In the genomic region with DNA sequence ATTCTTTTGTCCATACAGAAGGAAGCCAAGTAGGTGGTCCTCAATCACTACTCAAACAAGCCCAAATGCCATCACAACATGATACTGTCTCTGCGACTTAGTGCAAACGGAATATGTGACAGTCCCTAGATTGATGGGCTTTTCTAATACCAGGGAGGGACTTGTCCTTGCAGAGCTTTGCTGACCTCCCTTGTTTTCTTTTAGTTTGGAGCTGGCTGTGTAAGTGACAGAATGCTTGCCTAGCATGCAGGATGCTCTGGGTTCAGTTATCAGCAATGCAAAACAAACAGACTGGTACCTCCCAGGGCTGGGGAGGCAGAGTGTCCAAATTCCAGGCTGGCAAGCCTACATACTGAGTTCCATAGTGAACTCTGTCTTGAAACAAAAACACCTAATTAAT, we compare ENCODE assay signal across 20 mouse cellular contexts. TPM values are rescaled to one million over a fixed set of nuclear protein-coding genes. Genes with fewer than 3 reads are reported as not detected.
DNase-seq lines count a peak whose midpoint lies in the region; ATAC-seq and TF ChIP-seq lines count a peak whose summit lies in the region.
"Had no signal": no experiment of that assay in that cellular context is flagged by ENCODE, and none has a peak within 500 bp of the region (broad histone marks: within the 10 kb centered on the region; RNA-seq: fewer than 3 reads in every experiment).

No protein-coding gene starts in this region.

- peaks cover 9% of the 10 kb centered on the region; the same call in 1 of the 2 replicates for H3K4me1 ChIP-seq in kidney, embryonic 14.5 days (ENCODE audit: control insufficient read depth, insufficient read depth, low read length)
- H3K4me1 ChIP-seq in hindbrain, postnatal 0 days (ENCODE audit: insufficient read depth, low read length), result no peaks in the 10 kb centered on the region; the same call in 1 of the 2 replicates

- H3K9me3 ChIP-seq in kidney, embryonic 14.5 days (ENCODE audit: control insufficient read depth, low read length), result no peaks in the 10 kb centered on the region
- no peaks in the 10 kb centered on the region for H3K9me3 ChIP-seq in hindbrain, postnatal 0 days (ENCODE audit: low read length)
- H3K9me3 ChIP-seq: embryonic facial prominence, embryonic 12.5 days; forebrain, embryonic 15.5 days; G1E; heart, embryonic 12.5 days; hindbrain, embryonic 15.5 days had no signal

- no peak overlapping the region for H3K4me3 ChIP-seq in kidney, embryonic 14.5 days (ENCODE audit: low read length)
- H3K4me3 ChIP-seq in hindbrain, postnatal 0 days (ENCODE audit: low read length), result no peak overlapping the region
- H3K4me3 ChIP-seq: embryonic facial prominence, embryonic 12.5 days; forebrain, embryonic 15.5 days; heart, embryonic 12.5 days; hindbrain, embryonic 15.5 days had no signal

- H3K4me2 ChIP-seq in kidney, embryonic 14.5 days (replicated peaks; ENCODE audit: low read depth, low read length), result no peak overlapping the region
- H3K4me2 ChIP-seq in hindbrain, postnatal 0 days (ENCODE audit: low read depth, low read length), result no peak overlapping the region
- H3K4me2 ChIP-seq: embryonic facial prominence, embryonic 12.5 days; forebrain, embryonic 15.5 days; heart, embryonic 12.5 days; hindbrain, embryonic 15.5 days had no signal

- H3K36me3 ChIP-seq in kidney, embryonic 14.5 days (ENCODE audit: control insufficient read depth, insufficient read depth, low read length), result no peaks in the 10 kb centered on the region
- no peaks in the 10 kb centered on the region for H3K36me3 ChIP-seq in hindbrain, postnatal 0 days (ENCODE audit: insufficient read depth, low read length)
- H3K36me3 ChIP-seq: embryonic facial prominence, embryonic 12.5 days; forebrain, embryonic 15.5 days; heart, embryonic 12.5 days; hindbrain, embryonic 15.5 days had no signal

- H3K27ac ChIP-seq in kidney, embryonic 14.5 days (ENCODE audit: low read depth, low read length), result no peak overlapping the region
- no peak overlapping the region; the same call in 1 of the 2 replicates for H3K27ac ChIP-seq in hindbrain, postnatal 0 days
- H3K27ac ChIP-seq: embryonic facial prominence, embryonic 12.5 days; forebrain, embryonic 15.5 days; hindbrain, embryonic 15.5 days had no signal

- no peaks in the 10 kb centered on the region for H3K27me3 ChIP-seq in kidney, embryonic 14.5 days (ENCODE audit: control insufficient read depth, insufficient read depth, low read length)
- no peaks in the 10 kb centered on the region for H3K27me3 ChIP-seq in hindbrain, postnatal 0 days (ENCODE audit: insufficient read depth, low read length)
- H3K27me3 ChIP-seq: embryonic facial prominence, embryonic 12.5 days; forebrain, embryonic 15.5 days; heart, embryonic 12.5 days; hindbrain, embryonic 15.5 days had no signal

- peak; percentile 79; the same call in 1 of the 2 replicates for ATAC-seq in kidney, embryonic 14.5 days (ENCODE audit: low FRiP score, low TSS enrichment)
- ATAC-seq in hindbrain, postnatal 0 days, result 0 out of 2 replicates have a peak, but pooled peaks have one; percentile 29
- ATAC-seq: CD4-positive, CD25-positive, alpha-beta regulatory T cell, adult 4 months; forebrain, embryonic 15.5 days had no signal

- H3K9ac ChIP-seq in kidney, embryonic 14.5 days (ENCODE audit: low read depth, low read length), result no peak overlapping the region
- H3K9ac ChIP-seq in hindbrain, postnatal 0 days (replicated peaks; ENCODE audit: low read length), result no peak overlapping the region
- H3K9ac ChIP-seq: embryonic facial prominence, embryonic 12.5 days; forebrain, embryonic 15.5 days; heart, embryonic 12.5 days; hindbrain, embryonic 15.5 days had no signal

- DNase-seq in adrenal gland, postnatal 14 days, result peak; percentile 6
- DNase-seq in adrenal gland, postnatal 36 days, result no peak
- DNase-seq in kidney, adult 8-10 months, result no peak
- DNase-seq in embryo, embryonic 10 days (ENCODE audit: low spot score), result peak; percentile 73
- DNase-seq in hindbrain, postnatal 0 days (ENCODE audit: low spot score), result no peak
- DNase-seq in neural tube, embryonic 10.5 days (ENCODE audit: extremely low spot score, low spot score), result no peak
- DNase-seq: adrenal gland, adult 8-10 months; B cell, adult 2 months; cerebellum, adult 11-12 months; cerebellum, adult 9-10 months; cerebellum, postnatal 25 days; gastrocnemius, postnatal 36 days; heart, adult 18-20 months had no signal

- WGBS in kidney, embryonic 14.5 days, result 19% methylated on average over 2 of the region's 2 CpGs
- WGBS in hindbrain, postnatal 0 days, result 21% methylated on average over 2 of the region's 2 CpGs

- no peak for TF ChIP-seq CTCF in hindbrain, postnatal 0 days (IDR thresholded peaks at IDR 0.05; ENCODE audit: low read depth)

RNA-seq across cellular contexts. Expression of gene Zfp277, which starts 7.7 kb away (rescaled TPM):
- 15.4 and 18.0 TPM in 2 replicates for total RNA-seq in adrenal gland, postnatal 14 days (2021)
- total RNA-seq in adrenal gland, postnatal 36 days (2021), result 10 to 100 TPM; 13.2 to 20.4 TPM
- 48.4 and 51.9 TPM in 2 replicates for polyA plus RNA-seq in kidney, embryonic 14.5 days (2014; fragmentation: Nextera tagmentation; extraction: Ambion mirVana)
- 21.6 and 24.6 TPM in 2 replicates for total RNA-seq in hindbrain, postnatal 0 days (2014; rRNA removed)
- 31.1 and 32.9 TPM in 2 replicates for polyA plus RNA-seq in hindbrain, postnatal 0 days (2015; fragmentation: Nextera tagmentation; extraction: Ambion mirVana)

RNA-seq across cellular contexts. Expression of gene Dock4, which starts 7.7 kb away (rescaled TPM):
- total RNA-seq in adrenal gland, postnatal 14 days (2021), result 19.7 and 19.9 TPM in 2 replicates
- 10 to 100 TPM; 13.5 to 18.0 TPM for total RNA-seq in adrenal gland, postnatal 36 days (2021)
- polyA plus RNA-seq in kidney, embryonic 14.5 days (2014; fragmentation: Nextera tagmentation; extraction: Ambion mirVana), result 12.2 and 17.9 TPM in 2 replicates
- total RNA-seq in hindbrain, postnatal 0 days (2014; rRNA removed), result 25.9 and 30.7 TPM in 2 replicates
- polyA plus RNA-seq in hindbrain, postnatal 0 days (2015; fragmentation: Nextera tagmentation; extraction: Ambion mirVana), result 16.4 and 16.7 TPM in 2 replicates

Comparison
In these comparisons a context has a peak if more than half of its experiments do, and no peak if none do; other contexts are left out.
1. DNase-seq: peak in adrenal gland, postnatal 14 days (single experiment) and embryo, embryonic 10 days (single experiment); none in adrenal gland, postnatal 36 days (0 of 2), kidney, adult 8-10 months (0 of 2), hindbrain, postnatal 0 days (single experiment) and neural tube, embryonic 10.5 days (single experiment).